Mouse (Mus musculus) kidney, embryonic 15.5 days (tissue): ENCODE measurements around the gene Atg14. TPM values are rescaled to one million over a fixed set of nuclear protein-coding genes. Genes with fewer than 3 reads are reported as not detected.

Source experiments
- ATAC-seq: fragments of 200-750 bp; cut with Nextera tagmentation; replicated peaks from 2 replicates; pipeline ENCODE4 v1.8.0; 2017; ENCODE audit warnings: moderate TSS enrichment; ENCODE audit not compliant: low FRiP score
- H3K27ac ChIP-seq: fragments of 300-500 bp; sonication (generic); 2 replicates; pipeline ENCODE4 v1.5.1; 2015; ENCODE audit warnings: mild to moderate bottlenecking, inconsistent platforms
- H3K27me3 ChIP-seq: fragments of 300-500 bp; sonication (generic); 2 replicates; pipeline ENCODE4 v1.6.1; 2015; ENCODE audit warnings: inconsistent platforms
- H3K36me3 ChIP-seq: fragments of 300-500 bp; sonication (generic); 2 replicates; pipeline ENCODE4 v1.6.1; 2015; ENCODE audit warnings: inconsistent platforms
- H3K4me1 ChIP-seq: fragments of 300-500 bp; sonication (generic); 2 replicates; pipeline ENCODE4 v1.6.1; 2015; ENCODE audit warnings: inconsistent platforms
- H3K4me2 ChIP-seq: fragments of 300-500 bp; sonication (generic); 2 replicates; pipeline ENCODE4 v1.6.1; 2015; ENCODE audit warnings: moderate library complexity, mild to moderate bottlenecking, inconsistent platforms
- H3K4me3 ChIP-seq: fragments of 300-500 bp; sonication (generic); replicated peaks from 2 replicates; pipeline ENCODE4 v1.5.1; 2015; ENCODE audit warnings: mild to moderate bottlenecking, inconsistent platforms
- H3K9ac ChIP-seq: fragments of 300-500 bp; sonication (generic); 2 replicates; pipeline ENCODE4 v1.6.1; 2015; ENCODE audit warnings: mild to moderate bottlenecking, inconsistent platforms
- H3K9me3 ChIP-seq: fragments of 300-500 bp; sonication (generic); replicated peaks from 2 replicates; pipeline ENCODE4 v1.6.1; 2016; ENCODE audit warnings: inconsistent platforms
- WGBS: fragments of 180-500 bp; shearing (Covaris S2); methylation state at CpG from one replicate; pipeline ENCODE4 v1.1.7; 2015; ENCODE audit warnings: mixed read lengths; 5-methylcytosine and 5-hydroxymethylcytosine counted together
- polyA plus RNA-seq: library from polyadenylated mRNA; unstranded; fragments of >200 nt; fragmentation: Nextera tagmentation; extraction: Ambion mirVana; gene quantifications from 2 replicates; pipeline ENCODE4 v1.2.1, GENCODE M21; 2015

The Atg14 gene
- polyA plus RNA-seq, 1 experiment from 2014 or later, result 17.5 TPM

GRCm38 (mm10) chr14:47574721-47575120 lies 4.3 kb upstream of the Atg14 start:
- no peak overlapping the region for H3K27ac ChIP-seq
- H3K9me3 ChIP-seq, result no peaks in the 10 kb centered on the region
- 69% methylated on average over 11 of the region's 11 CpGs for WGBS
- no peaks in the 10 kb centered on the region for H3K4me1 ChIP-seq
- no peaks in the 10 kb centered on the region for H3K27me3 ChIP-seq
- H3K9ac ChIP-seq, result no peak overlapping the region
- no peak overlapping the region for H3K4me2 ChIP-seq
- H3K36me3 ChIP-seq, result no peaks in the 10 kb centered on the region
- H3K4me3 ChIP-seq, result no peak overlapping the region
- no peak for ATAC-seq

- no peaks in the 10 kb centered on the region for H3K9me3 ChIP-seq
- no peak overlapping the region for H3K4me2 ChIP-seq
- no peaks in the 10 kb centered on the region for H3K36me3 ChIP-seq
- no peaks in the 10 kb centered on the region for H3K27me3 ChIP-seq
- H3K9ac ChIP-seq, result no peak overlapping the region
- 81% methylated on average over 4 of the region's 4 CpGs for WGBS
- H3K27ac ChIP-seq, result no peak overlapping the region
- no peak for ATAC-seq
- 0 out of 2 replicates have a peak, but pooled peaks cover 2% of the 10 kb centered on the region for H3K4me1 ChIP-seq
- H3K4me3 ChIP-seq, result no peak overlapping the region
Observed at GRCm38 (mm10) chr14:47572707-47573106, 2.3 kb upstream of the Atg14 start.

- under 1% methylated on average over 46 of the region's 46 CpGs for WGBS
- H3K4me3 ChIP-seq, result peak overlapping the region; percentile 86
- H3K36me3 ChIP-seq, result peaks cover 3% of the 10 kb centered on the region; the same call in 1 of the 2 replicates
- peak; percentile 99 for ATAC-seq
- H3K27ac ChIP-seq, result peak overlapping the region; percentile 11; the same call in 1 of the 2 replicates
- H3K27me3 ChIP-seq, result no peaks in the 10 kb centered on the region
- peak overlapping the region; percentile 75 for H3K4me2 ChIP-seq
- H3K9ac ChIP-seq, result peak overlapping the region; percentile 82
- peaks cover 9% of the 10 kb centered on the region for H3K4me1 ChIP-seq
- no peaks in the 10 kb centered on the region for H3K9me3 ChIP-seq
Observed at GRCm38 (mm10) chr14:47567962-47568652, 2.3 kb downstream of the Atg14 start.

GRCm38 (mm10) chr14:47563106-47563505 lies 7.3 kb downstream of the Atg14 start:
- ATAC-seq, result no peak
- 85% methylated on average over 4 of the region's 4 CpGs for WGBS
- peaks cover 21% of the 10 kb centered on the region for H3K36me3 ChIP-seq
- H3K27ac ChIP-seq, result no peak overlapping the region
- no peak overlapping the region for H3K9ac ChIP-seq
- H3K4me2 ChIP-seq, result no peak overlapping the region
- no peaks in the 10 kb centered on the region for H3K9me3 ChIP-seq
- no peaks in the 10 kb centered on the region for H3K27me3 ChIP-seq
- H3K4me1 ChIP-seq, result peaks cover 9% of the 10 kb centered on the region
- H3K4me3 ChIP-seq, result no peak overlapping the region

- Histone ChIP-seq H3K4me3 (no peak overlapping the region), H3K9ac (no peak overlapping the region), H3K4me1 (peaks cover 5% of the 10 kb centered on the region), H3K9me3 (no peaks in the 10 kb centered on the region), H3K27ac (no peak overlapping the region), H3K4me2 (no peak overlapping the region), H3K27me3 (no peaks in the 10 kb centered on the region), H3K36me3 (peaks cover 26% of the 10 kb centered on the region)
- no peak for ATAC-seq
- 88% methylated on average over 1 of the region's 1 CpGs for WGBS
Observed at GRCm38 (mm10) chr14:47562530-47562929, 7.9 kb downstream of the Atg14 start.

- Histone ChIP-seq H3K9ac (no peak overlapping the region), H3K9me3 (no peaks in the 10 kb centered on the region), H3K36me3 (peaks cover 40% of the 10 kb centered on the region), H3K27me3 (no peaks in the 10 kb centered on the region), H3K27ac (no peak overlapping the region), H3K4me2 (no peak overlapping the region), H3K4me3 (no peak overlapping the region), H3K4me1 (no peaks in the 10 kb centered on the region)
- no peak for ATAC-seq
- WGBS, result 84% methylated on average over 2 of the region's 2 CpGs
Observed at GRCm38 (mm10) chr14:47560714-47561113, 9.7 kb downstream of the Atg14 start.

- no peak overlapping the region for H3K9ac ChIP-seq
- peaks cover 74% of the 10 kb centered on the region for H3K36me3 ChIP-seq
- H3K4me2 ChIP-seq, result no peak overlapping the region
- WGBS, result 98% methylated on average over 5 of the region's 5 CpGs
- H3K4me3 ChIP-seq, result no peak overlapping the region
- H3K27ac ChIP-seq, result no peak overlapping the region
- H3K9me3 ChIP-seq, result no peaks in the 10 kb centered on the region
- no peak for ATAC-seq
- H3K27me3 ChIP-seq, result no peaks in the 10 kb centered on the region
- no peaks in the 10 kb centered on the region for H3K4me1 ChIP-seq
Observed at GRCm38 (mm10) chr14:47555225-47555624, 15.2 kb downstream of the Atg14 start.

- H3K36me3 ChIP-seq, result peaks cover 76% of the 10 kb centered on the region
- H3K4me1 ChIP-seq, result no peaks in the 10 kb centered on the region
- ATAC-seq, result no peak
- H3K9ac ChIP-seq, result no peak overlapping the region
- no peaks in the 10 kb centered on the region for H3K9me3 ChIP-seq
- H3K27ac ChIP-seq, result no peak overlapping the region
- H3K4me2 ChIP-seq, result no peak overlapping the region
- H3K4me3 ChIP-seq, result no peak overlapping the region
- H3K27me3 ChIP-seq, result no peaks in the 10 kb centered on the region
- WGBS, result 93% methylated on average over 4 of the region's 4 CpGs
Observed at GRCm38 (mm10) chr14:47554236-47554635, 16.2 kb downstream of the Atg14 start.

GRCm38 (mm10) chr14:47553380-47553779 lies 17.1 kb downstream of the Atg14 start:
- Histone ChIP-seq H3K36me3 (peaks cover 79% of the 10 kb centered on the region), H3K4me3 (no peak overlapping the region), H3K9ac (no peak overlapping the region), H3K27me3 (no peaks in the 10 kb centered on the region), H3K4me1 (no peaks in the 10 kb centered on the region), H3K27ac (no peak overlapping the region), H3K4me2 (no peak overlapping the region), H3K9me3 (no peaks in the 10 kb centered on the region)
- no peak for ATAC-seq
- 87% methylated on average over 2 of the region's 2 CpGs for WGBS

GRCm38 (mm10) chr14:47551668-47552067 lies 18.8 kb downstream of the Atg14 start:
- ATAC-seq, result no peak

GRCm38 (mm10) chr14:47544877-47545276 lies 25.6 kb downstream of the Atg14 start:
- 91% methylated on average over 4 of the region's 4 CpGs for WGBS
- no peaks in the 10 kb centered on the region for H3K27me3 ChIP-seq
- H3K4me1 ChIP-seq, result no peaks in the 10 kb centered on the region
- ATAC-seq, result no peak
- H3K4me2 ChIP-seq, result no peak overlapping the region
- no peak overlapping the region for H3K9ac ChIP-seq
- H3K4me3 ChIP-seq, result no peak overlapping the region
- H3K9me3 ChIP-seq, result no peaks in the 10 kb centered on the region
- H3K27ac ChIP-seq, result no peak overlapping the region
- H3K36me3 ChIP-seq, result peaks cover 97% of the 10 kb centered on the region

More at GRCm38 (mm10) chr14:47551668-47552067, 18.8 kb downstream of the Atg14 start:
- H3K27me3 ChIP-seq, result no peaks in the 10 kb centered on the region
- H3K9ac ChIP-seq, result no peak overlapping the region
- H3K9me3 ChIP-seq, result no peaks in the 10 kb centered on the region
- no peak overlapping the region for H3K27ac ChIP-seq
- H3K4me2 ChIP-seq, result no peak overlapping the region
- no peaks in the 10 kb centered on the region for H3K4me1 ChIP-seq
- peaks cover 83% of the 10 kb centered on the region for H3K36me3 ChIP-seq
- no peak overlapping the region for H3K4me3 ChIP-seq
- 94% methylated on average over 6 of the region's 6 CpGs for WGBS

- ATAC-seq, result no peak
- H3K4me2 ChIP-seq, result no peak overlapping the region
- peaks cover 92% of the 10 kb centered on the region for H3K36me3 ChIP-seq
- no peak overlapping the region for H3K27ac ChIP-seq
- H3K27me3 ChIP-seq, result no peaks in the 10 kb centered on the region
- H3K4me1 ChIP-seq, result no peaks in the 10 kb centered on the region
- H3K4me3 ChIP-seq, result no peak overlapping the region
- no peaks in the 10 kb centered on the region for H3K9me3 ChIP-seq
- WGBS, result 89% methylated on average over 5 of the region's 5 CpGs
- no peak overlapping the region for H3K9ac ChIP-seq
Observed at GRCm38 (mm10) chr14:47544286-47544685, 26.2 kb downstream of the Atg14 start.

- ATAC-seq, result no peak
- 91% methylated on average over 3 of the region's 3 CpGs for WGBS
- peaks cover 76% of the 10 kb centered on the region for H3K36me3 ChIP-seq
Observed at GRCm38 (mm10) chr14:47542283-47542682, 28.2 kb downstream of the Atg14 start.

More at GRCm38 (mm10) chr14:47542283-47542682, 28.2 kb downstream of the Atg14 start:
- Histone ChIP-seq H3K4me2 (no peak overlapping the region), H3K4me1 (no peaks in the 10 kb centered on the region), H3K9me3 (no peaks in the 10 kb centered on the region), H3K27me3 (no peaks in the 10 kb centered on the region), H3K9ac (no peak overlapping the region), H3K4me3 (no peak overlapping the region), H3K27ac (no peak overlapping the region)
